Mouse (Mus musculus) megakaryocyte, embryonic 14.5 days (primary cell): ENCODE data around the gene Hoxc4.

Source experiments
- FLI1 ChIP-seq: IDR thresholded peaks from 2 replicates; pipeline ENCODE4 v1.6.1; 2012; ENCODE audit warnings: low read length, inconsistent platforms, mixed read lengths
- GATA1 ChIP-seq: IDR thresholded peaks from 3 replicates; pipeline ENCODE4 v1.6.1; 2012; ENCODE audit warnings: mixed read lengths, low read length, inconsistent platforms, borderline replicate concordance

DNA sequence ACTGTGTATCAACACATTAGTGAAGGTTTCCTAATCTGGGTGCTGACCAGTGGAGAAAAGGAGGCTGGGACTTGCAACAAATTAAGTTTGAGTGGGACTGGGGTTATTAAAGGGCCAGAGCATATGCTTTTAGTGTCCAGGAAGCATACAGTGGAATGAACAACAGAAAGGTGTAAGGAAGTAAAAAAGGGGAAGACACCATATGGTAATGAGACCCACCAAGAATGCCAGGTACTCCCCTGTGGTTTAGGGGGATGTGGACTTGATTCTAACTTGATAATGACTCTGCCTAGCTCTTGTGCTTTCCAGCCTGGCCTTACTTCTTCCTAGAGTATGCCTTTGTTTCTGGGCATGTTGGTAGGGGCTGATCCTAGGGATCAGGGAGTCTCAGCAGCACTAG, 34.5 kb downstream of the Hoxc4 start:
- no peak for TF ChIP-seq GATA1
- TF ChIP-seq FLI1 = no peak
